Mouse (Mus musculus) layer of hippocampus, postnatal 10 days (tissue): ENCODE measurements around the gene Socs4. TPM values are rescaled to one million over a fixed set of nuclear protein-coding genes. Genes with fewer than 3 reads are reported as not detected.
A peak's percentile ranks its signal among the peaks of the same experiment; 100 is the strongest.
"Not testable (repeated sequence)": the region's sequence is repeated elsewhere in the genome, so short reads cannot be mapped to it uniquely, and the experiment has no call there.

Source experiments
- DNase-seq, 2 experiments: peaks; one replicate each; pipeline ENCODE4 v3.0.0; 2021; ENCODE audit warnings: low spot score in 2 of 2
- total RNA-seq, 2 experiments: library from RNA; stranded (reverse); gene quantifications; 2 replicates each; pipeline ENCODE4 v1.2.3; 2021

Gene Socs4
- total RNA-seq, 2 experiments from 2014 or later = 10.0 to 10.7 TPM

DNA sequence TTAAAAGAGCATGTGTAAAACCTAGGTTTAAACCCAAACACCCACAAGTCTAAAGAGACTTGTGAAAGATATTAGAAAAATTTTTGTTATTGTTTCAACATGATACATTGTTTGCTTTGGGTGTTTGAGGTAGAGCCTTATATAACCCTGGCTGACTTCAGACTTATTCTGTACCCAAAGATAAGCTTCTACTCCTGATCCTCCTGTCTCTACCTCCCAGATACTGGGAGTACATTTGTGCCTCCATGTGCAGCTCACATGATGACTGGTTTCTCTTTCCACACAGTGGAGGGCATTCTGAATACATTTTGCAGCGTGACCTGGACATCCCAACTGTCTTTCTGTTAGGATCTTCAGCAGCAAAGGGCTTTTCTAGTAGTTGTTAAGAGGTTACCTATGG lies 9.5 kb downstream of the Socs4 start:
- no peak for DNase-seq

DNA sequence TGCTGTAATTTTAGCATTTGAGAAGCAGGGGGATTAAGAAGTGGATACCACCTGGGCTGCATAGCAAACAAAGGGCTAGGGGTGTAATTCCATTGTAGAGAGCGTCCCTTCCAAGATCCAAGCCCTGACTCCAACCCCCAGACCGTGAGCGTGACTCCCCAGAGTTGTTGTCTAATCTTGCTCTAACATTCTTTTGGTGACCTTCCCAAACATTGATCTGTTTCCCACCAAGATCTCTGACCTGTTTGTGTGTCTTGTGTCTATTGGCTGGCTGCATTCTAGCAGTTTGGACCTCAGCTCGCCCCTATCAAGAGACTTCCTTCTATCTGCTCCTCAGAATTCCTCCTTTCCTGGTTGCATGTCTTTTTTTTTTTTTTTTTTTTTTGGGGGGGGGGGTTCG lies 10.3 kb downstream of the Socs4 start:
- no peak for DNase-seq

DNA sequence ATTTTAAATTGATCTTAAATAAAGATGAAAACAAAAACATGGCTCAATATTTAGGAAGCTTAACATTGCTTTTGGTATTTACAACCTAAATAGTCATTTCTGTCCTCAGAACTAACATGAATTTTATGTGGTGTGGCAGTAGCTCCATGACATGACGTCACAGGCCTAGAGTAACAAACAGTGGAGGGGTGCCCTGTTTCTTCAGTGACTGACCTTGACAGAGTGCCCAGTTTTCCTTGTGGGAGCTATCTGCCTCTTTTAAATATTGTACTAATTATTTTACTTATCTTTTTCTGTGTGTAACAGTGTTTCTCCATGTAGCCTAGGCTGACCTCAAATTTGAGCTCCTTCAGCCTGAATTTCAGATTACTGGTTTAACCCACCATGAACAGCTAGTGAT lies 15.0 kb downstream of the Socs4 start:
- no peak for DNase-seq

DNA sequence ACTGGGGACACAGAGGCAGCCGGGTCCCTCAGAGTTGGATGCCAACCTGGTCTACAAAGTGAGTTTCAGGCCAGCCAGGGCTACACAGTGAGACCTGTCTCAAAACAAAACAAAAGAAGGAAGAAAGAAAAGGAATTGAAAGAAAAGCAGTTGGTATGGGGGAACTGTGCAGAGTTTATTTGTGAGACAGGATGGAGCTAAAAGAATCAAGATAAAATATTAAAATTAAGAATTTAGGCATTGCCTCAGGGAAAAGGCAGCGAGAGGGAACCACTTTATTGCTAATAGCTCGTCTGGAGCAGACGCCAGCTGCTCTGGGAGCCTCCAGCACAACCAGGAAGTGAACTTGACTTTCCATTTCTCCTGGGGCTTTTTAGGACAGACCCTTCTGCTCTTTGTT lies 17.4 kb downstream of the Socs4 start:
- DNase-seq = no peak

DNA sequence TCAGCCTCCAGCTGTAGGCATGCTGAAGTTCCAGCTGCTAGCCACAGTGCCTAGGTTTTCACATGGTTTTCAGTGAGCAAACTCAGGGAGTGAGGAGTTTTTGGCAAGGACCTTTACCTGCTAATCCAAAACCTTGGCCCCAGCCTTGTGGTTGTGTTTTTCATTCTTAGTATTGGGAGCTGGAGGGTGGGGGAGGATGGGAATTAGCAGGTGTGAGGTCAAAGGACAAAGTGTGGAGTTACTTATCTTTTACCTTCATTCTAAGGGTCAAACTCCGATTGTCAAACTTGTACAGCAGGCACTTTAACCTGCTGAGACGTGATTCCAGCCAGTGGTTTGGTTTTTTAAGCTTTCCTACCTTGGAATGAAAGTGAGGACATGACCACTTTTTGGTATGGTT lies 19.5 kb downstream of the Socs4 start:
- DNase-seq = no peak

DNA sequence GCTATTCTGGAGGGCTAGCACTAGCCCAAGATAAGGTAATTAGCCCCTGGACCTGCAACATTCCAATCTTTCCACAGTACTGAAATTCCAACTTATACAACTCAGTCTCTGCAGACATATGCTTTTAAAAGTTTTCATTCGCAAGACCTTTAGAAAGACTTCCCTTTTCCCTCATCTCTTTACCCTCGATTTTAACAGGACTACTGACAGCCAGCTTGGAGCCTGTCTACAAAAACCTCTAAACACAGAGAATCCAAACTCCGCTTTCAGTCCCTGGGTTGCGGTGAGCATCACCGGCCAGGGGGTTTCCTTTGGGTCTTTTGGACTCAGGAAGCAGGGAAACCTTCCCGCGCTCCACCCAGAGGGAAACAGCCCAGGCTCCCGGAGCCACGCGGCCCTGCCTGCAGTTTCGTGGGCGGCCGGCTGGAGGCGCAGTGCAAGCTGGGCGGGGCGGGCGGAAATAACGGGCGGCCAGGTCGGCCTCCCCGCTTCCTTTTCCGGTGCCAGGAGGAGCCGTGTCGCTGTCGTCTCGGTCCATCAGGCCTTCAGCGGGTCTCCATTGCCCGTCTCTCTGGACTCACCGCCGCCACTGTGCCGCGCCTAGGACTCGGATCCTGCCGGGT lies 21.2 kb downstream of the Socs4 start, which contains the start of gene Mapk1ip1l:
Gene Mapk1ip1l (plus strand): TSS at position 482 of the 623 bp plus-strand sequence.
- DNase-seq = peak; percentile 97 to 98

DNA sequence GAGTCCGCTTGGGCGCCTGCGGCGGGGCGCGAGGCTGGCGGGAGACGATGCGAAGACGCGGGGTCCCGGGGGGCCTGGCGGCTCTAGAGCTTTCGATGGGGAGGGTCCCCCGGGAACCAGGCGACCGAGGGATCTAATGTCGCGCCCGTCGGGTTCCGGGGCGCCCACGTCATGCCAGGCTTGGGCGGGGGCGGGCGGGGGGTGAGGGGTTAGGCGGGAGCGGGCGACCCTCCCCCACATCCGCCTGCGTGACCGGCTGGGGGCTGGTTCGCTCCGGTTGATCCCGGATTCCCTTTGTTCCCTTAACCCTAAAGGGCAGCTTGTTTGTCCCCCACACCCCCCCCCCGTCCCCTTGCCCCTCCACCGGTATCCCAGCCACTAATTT lies 21.7 kb downstream of the Socs4 start:
- DNase-seq = no peak

DNA sequence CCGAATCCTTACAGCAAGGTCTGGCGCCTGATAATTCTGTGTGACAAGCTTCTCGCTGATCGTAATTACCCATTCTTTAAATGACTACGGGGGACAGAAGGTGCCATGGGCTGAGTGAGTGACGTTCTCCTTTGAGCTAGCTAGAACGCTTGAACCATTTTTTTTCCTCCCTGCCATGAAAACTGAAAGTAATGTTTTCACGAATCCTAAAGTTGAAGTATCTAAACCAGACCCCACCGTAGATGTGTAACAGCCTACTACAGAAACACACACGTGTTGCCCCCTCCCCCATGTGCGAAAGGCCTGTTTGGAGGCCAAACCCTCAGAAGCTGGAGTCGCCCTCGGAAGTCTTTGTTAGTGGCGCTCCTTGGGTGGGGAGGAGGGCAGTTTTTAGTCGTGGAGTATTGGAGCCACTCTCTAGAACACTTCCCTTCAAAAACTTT lies 22.1 kb downstream of the Socs4 start:
- DNase-seq = peak in 1 of 2 experiments; percentile 12

DNA sequence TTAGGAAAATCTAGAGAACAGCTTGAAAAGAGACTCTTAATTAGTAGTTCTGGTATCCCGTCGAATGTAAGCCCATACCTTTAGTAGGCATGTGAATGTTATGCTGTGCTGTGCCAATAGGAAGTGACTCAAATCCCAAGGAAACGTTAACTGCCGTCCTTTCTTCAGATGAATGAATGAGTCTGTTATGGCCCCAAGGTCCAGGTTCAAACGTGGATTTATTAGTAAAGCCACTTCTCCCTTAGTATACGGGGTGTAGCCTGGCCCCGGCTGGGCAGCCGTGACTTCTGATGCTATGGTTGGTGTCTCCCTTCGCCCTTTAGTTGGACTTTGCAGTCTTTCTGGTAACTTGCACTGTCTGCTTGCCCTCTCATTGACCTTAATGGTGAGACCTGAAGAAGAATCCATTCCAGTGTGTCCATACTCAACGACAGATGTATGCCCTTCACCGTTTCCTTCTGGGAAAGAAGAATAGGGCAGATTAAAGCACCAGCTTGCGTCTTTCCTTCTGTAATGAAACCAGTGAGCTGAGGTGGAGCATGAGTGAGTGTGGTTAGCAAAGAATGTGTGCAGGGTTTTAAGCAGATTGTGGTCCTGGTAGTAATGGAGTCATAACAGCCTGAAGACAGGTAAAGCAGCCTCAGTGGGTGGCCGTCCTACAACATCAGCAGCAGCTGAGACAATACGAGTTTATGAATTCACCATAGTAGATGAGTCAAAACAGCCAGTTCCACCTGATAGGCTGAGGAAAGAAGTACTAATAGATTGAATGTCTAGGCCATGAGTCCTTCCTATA lies 26.4 kb downstream of the Socs4 start:
- no peak for DNase-seq

DNA sequence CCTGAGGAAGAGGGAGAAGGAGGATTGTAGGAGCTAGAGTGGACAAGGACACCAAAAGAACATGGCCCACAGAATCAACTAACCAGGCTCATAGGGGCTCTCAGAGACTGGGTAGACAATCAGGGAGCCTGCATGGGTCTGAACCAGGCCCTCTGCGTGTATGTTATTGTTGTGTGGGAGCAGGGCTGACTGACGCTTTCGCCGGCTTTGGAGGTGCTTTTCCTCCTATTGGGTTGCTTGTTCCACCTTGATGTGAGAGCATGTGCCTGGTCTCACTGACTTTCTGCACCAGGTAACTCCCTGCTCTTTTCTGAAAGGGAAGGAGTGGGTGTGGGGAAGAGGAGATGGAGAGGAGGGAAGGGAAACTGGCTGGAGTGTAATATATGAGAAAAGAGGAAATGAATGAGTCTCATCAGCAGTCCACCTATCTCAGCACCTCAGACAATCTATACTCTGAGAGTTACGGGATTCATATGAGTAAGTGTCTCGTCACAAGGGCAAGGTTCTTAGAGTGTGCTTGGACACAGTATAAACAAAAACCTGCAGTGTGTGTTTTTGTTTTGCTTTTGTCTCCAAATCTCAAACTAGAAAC lies 28.2 kb downstream of the Socs4 start:
- DNase-seq = no peak

DNA sequence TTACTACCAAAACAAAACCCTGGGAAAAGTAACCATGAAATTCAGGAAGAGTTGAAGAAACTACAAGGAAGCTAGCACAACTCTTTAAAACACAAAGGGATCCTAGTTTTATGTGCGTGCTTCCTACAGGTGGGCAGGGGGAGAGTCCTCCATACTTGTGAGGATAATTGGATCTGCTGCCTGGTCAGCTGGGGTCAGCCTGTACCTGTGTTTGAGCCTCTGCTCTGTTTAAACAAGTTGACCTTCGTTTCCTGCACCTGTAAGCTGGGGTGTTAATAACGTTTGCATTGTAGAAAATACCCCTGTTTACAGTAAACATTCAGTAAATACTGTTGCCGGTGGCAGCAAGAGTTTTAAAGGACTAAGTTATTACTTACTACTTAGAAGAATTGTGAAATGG lies 29.2 kb downstream of the Socs4 start:
- DNase-seq = no peak

DNA sequence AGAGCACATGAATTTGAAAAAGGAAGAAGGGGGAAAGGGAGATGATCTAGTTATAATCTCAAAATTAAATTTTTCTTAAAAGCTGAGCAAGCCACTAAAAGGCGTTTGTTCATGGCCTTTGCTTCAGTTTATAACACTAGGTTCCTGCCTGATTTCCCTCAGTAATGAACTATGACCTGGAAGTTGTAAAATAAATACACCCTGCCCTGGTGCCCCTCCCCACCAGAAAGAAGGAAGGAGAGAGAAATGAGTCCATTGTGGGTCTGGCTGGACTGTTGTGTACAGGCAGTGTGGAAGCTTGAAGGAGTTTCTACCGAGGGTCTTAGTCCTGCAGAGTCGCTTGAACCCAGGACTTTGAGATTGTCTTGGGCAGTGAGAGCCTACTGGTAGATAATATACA lies 30.9 kb downstream of the Socs4 start:
- no peak for DNase-seq

DNA sequence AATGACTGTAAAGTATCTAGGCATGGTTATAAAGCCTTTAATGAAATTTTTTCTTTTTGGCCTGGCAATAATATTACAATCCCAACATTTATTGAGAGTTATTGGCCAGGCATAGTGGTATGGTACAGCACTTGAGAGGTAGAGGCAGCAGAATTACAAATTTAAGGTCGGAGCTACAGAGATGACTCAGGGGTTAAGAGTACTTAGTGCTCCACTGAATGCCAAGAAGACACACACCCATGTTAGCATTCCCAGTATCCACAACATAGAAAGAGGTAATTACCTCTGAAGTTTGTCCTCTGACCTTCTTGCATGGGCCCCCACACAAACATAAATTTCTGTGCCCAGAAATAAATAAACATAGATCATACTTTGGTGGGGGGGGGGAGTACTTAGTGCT lies 32.3 kb downstream of the Socs4 start:
- DNase-seq = no peak

DNA sequence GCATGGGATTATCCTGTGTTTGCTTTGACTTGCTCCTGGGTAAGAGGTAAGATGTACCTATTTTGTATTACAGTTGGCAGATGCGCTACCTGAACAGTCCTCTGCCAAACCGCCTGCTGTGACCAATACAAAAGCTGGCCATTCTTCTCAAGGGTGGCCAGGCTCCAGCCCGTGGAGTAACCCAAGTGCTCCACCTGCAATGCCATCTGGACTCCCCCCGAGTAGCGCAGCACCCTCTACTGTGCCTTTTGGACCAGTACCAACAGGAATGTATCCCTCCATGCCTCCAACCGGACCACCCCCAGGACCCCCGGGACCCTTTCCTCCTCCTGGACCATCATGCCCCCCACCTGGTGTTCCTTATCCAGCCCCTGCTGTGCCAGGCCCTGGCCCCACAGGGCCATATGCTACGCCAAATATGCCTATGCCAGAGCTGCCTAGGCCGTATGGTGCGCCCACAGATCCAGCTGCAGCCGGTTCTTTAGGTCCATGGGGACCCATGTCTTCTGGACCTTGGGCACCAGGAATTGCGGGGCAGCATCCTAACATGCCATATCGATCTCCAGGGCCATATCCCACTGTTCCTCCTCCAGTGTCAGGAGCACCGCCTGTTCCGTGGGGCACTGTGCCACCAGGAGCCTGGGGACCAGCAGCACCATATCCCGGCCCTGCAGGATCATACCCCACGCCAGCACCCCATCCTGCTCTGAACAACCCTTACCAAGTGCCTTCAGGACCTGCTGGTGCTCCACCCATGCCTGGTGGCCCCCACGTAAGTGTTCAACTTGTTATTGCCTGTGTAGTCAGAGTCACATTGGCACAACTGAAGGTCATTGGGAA lies 33.8 kb downstream of the Socs4 start:
- no peak for DNase-seq

DNA sequence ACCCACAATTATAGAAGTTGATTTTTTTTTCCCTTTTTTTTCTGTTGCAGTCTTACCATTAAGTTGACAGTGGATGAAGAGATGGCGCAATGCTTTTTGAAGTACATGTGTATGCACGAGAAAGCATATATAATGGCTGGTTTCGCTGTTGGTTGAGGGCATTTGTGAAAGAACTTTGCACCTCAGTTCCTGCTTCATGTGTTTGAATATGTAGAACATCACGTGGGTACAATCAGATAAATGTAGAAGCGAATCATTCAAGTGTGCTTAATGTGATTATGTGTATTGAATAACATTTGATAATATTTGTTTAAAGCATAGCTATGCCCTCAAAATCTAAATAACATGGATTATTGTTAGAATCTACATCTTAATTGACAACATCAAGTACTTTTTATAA lies 42.6 kb downstream of the Socs4 start:
- DNase-seq = no peak

DNA sequence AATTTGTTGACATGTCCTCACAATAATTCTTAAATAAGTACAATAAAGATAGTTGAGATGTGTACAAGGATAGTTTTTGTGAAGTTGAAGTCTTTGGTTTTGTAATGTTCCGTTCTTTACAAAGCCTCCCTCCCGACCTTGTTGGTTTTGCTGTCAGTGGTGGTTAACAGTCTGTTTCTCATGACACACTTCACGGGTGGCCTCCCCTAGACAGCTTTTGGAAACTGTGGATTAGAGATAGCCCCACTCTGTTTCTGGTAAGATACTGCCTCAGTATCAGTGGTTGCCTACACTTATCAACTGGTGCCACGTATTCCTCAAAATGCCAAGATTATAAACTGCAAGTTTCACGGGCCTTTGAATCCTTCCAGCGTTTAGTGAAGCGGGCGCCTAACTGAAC lies 44.9 kb downstream of the Socs4 start:
- DNase-seq = not testable (repeated sequence)

DNA sequence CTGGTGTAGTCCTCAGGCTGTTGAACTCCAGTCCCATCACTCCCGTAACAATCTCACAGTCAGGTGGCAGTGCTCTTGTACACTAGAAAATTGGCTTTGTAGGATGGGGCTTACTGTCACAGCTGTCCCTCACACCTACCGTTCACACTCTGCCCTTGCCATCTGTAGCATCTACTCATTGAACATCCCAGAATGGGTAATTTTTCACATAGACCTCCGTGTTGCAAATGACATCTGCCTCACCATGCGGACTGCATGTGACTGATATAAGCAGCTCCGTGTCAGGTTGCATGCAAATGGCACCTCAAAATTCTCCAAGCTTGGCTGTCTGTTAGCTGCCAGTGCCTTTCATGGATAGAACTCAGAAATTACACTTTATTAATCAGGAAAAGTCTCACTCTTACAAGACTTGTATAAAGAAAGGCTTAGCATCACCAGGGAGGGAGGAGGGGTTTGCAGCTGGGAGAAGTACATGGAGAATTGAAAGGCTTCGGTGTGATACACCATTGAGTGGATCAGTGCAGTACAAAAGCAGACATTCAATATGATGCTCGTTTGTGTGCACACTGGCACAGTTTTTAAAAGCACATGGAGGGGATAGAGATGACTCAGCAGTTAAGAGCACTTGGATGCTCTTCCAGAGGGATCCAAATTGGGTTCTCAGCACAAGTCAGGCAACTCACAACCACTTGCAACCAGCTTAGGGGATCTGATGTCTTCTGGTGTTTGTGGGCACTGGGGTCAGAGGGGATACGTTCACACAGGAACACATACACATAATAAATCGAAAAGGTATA lies 49.4 kb downstream of the Socs4 start:
- DNase-seq = peak; percentile 27 to 43

DNA sequence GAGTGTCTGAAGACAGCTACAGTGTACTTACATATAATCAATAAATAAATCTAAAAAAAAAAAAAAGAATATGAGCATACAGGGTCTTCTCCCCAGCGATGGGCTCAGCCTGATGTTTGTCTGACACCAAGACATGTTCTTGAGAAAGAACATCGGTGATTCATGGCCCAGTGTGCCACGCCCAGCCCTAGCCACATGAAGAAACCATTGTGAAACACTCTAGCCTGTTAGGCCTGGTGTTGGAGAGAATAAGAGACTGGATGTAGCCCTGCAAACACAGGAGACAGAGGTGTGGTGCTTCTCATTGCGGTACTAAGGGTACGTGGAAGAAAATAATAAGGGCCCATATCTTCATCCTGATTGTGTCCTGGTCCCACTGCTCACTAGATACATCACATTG lies 50.6 kb downstream of the Socs4 start:
- DNase-seq = no peak

DNA sequence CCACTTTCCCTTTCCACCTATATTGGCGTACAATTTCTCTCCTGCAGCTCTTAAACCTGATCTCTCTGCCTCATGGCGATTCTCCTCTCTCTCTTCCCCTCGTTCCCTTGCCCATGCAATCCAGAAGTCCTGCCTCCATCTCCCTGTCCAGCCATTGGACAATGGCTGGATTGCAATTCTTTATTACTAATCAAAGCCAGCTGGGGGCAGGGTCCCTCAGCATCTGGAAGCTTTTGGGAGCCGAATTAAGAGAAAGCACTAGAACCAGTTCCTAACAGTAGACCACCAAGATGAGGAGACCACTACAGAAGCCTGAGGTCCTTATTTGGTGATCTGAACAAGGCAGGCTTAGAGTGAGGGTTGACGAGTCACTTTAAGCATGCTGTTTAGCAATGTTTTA lies 55.2 kb downstream of the Socs4 start:
- no peak for DNase-seq

DNA sequence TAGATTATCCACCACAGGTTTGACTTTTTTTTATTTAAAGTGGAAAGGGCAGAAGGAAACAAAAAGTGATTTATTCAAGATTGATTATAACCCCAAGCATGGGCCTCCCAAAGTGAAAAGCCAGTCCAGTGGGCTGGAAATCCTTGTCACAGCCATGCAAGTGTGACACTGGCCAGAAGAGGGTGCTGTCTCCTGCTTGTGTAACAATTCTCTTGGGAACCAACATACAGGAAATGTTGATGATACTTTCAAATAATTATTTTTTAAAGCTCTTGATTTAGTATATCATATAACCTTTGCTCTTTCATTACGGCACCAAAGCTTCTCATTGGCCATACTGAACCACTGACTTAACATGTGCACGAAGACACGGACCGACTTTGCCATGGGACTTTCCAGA lies 58.1 kb downstream of the Socs4 start:
- DNase-seq = peak; percentile 80 to 84

DNA sequence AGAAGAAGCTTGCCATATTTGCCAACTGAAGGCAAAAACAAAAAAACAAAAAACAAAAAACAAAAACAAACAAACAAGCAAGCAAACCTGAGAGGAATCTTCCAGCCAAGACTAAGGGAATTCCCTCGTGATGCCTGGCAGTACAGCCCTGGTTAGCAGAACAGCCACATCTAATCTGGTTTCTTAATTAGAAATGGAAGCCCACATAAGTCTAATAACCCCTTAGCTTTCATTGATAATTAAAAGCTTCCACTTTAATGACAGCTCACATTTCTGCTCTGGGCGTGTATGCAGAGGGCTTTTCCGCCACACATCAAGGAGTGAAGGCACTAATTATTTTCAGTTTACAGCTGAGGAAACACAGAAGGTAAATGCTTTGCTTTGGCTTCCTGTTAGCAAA lies 58.6 kb downstream of the Socs4 start:
- DNase-seq = no peak
